In the genomic region with DNA sequence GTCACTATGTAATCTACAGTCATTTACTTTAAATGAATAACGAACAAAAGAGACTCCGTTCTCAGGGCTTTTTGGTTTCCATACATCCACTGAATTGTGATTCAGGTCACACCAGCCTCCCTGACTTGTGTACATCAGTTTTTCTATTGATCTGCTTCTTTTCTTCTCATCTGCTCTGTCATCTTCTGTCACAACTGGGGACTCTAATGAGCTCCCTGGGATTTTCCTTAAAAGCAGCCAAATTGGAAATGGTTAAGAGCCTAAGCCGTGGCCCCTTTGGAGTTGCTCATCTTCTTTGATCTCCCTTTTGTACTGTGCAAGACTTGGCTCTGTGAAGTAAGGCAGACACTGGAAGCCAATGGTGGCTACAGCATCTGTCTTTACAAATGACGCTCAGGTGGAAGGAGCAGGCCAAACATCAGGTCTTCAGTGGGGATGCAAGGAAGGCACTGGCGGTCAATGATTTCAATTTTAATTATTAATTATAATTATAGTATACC, we compare ENCODE assay signal across 26 mouse cellular contexts. TPM values are rescaled to one million over a fixed set of nuclear protein-coding genes. Genes with fewer than 3 reads are reported as not detected.
DNase-seq lines count a peak whose midpoint lies in the region; ATAC-seq and TF ChIP-seq lines count a peak whose summit lies in the region.
"Had no signal": no experiment of that assay in that cellular context is flagged by ENCODE, and none has a peak within 500 bp of the region (broad histone marks: within the 10 kb centered on the region; RNA-seq: fewer than 3 reads in every experiment).

No protein-coding gene starts in this region.

- H3K27me3 ChIP-seq in forebrain, embryonic 13.5 days = no peaks in the 10 kb centered on the region
- H3K27me3 ChIP-seq in forebrain, embryonic 16.5 days (replicated peaks; ENCODE audit: control insufficient read depth, insufficient read depth, low read length) = no peaks in the 10 kb centered on the region
- no peaks in the 10 kb centered on the region for H3K27me3 ChIP-seq in midbrain, embryonic 12.5 days
- no peaks in the 10 kb centered on the region for H3K27me3 ChIP-seq in midbrain, embryonic 11.5 days (ENCODE audit: control insufficient read depth, insufficient read depth, low read length)
- H3K27me3 ChIP-seq in midbrain, embryonic 16.5 days (ENCODE audit: control insufficient read depth, insufficient read depth, low read depth, low read length) = no peaks in the 10 kb centered on the region
- H3K27me3 ChIP-seq: CH12.LX; embryonic facial prominence, embryonic 12.5 days; embryonic facial prominence, embryonic 15.5 days; forebrain, embryonic 15.5 days; heart, embryonic 13.5 days; hindbrain, embryonic 12.5 days; hindbrain, embryonic 15.5 days; Patski had no signal

- H3K9ac ChIP-seq in forebrain, embryonic 13.5 days = no peak overlapping the region
- H3K9ac ChIP-seq in forebrain, embryonic 16.5 days (replicated peaks; ENCODE audit: low read depth, low read length) = no peak overlapping the region
- H3K9ac ChIP-seq in midbrain, embryonic 12.5 days (replicated peaks) = no peak overlapping the region
- no peak overlapping the region for H3K9ac ChIP-seq in midbrain, embryonic 11.5 days (ENCODE audit: low read length)
- no peak overlapping the region for H3K9ac ChIP-seq in midbrain, embryonic 16.5 days (ENCODE audit: low read depth, low read length)
- H3K9ac ChIP-seq: embryonic facial prominence, embryonic 12.5 days; embryonic facial prominence, embryonic 15.5 days; forebrain, embryonic 15.5 days; heart, embryonic 13.5 days; hindbrain, embryonic 12.5 days; hindbrain, embryonic 15.5 days had no signal

- H3K27ac ChIP-seq in forebrain, embryonic 13.5 days = no peak overlapping the region
- H3K27ac ChIP-seq in forebrain, embryonic 16.5 days (ENCODE audit: low read length) = no peak overlapping the region
- H3K27ac ChIP-seq in midbrain, embryonic 12.5 days (replicated peaks) = no peak overlapping the region
- no peak overlapping the region for H3K27ac ChIP-seq in midbrain, embryonic 11.5 days (ENCODE audit: low read depth, low read length)
- no peak overlapping the region for H3K27ac ChIP-seq in midbrain, embryonic 16.5 days (ENCODE audit: low read length)
- H3K27ac ChIP-seq: embryonic facial prominence, embryonic 12.5 days; embryonic facial prominence, embryonic 15.5 days; forebrain, embryonic 15.5 days; gastrocnemius, adult 2 months; heart, embryonic 13.5 days; hindbrain, embryonic 12.5 days; hindbrain, embryonic 15.5 days had no signal

- ATAC-seq in forebrain, embryonic 13.5 days = peak; percentile 62; the same call in 1 of the 2 replicates
- no peak for ATAC-seq in forebrain, embryonic 16.5 days
- 0 out of 2 replicates have a peak, but pooled peaks have one; percentile 30 for ATAC-seq in midbrain, embryonic 12.5 days (ENCODE audit: low FRiP score, low read depth)
- ATAC-seq in midbrain, embryonic 11.5 days (ENCODE audit: low FRiP score) = no peak
- ATAC-seq in midbrain, embryonic 16.5 days = peak; percentile 70; the same call in 1 of the 2 replicates
- ATAC-seq: forebrain, embryonic 15.5 days; Patski had no signal

- 23% methylated on average over 5 of the region's 5 CpGs for WGBS in forebrain, embryonic 13.5 days
- 30% methylated on average over 5 of the region's 5 CpGs for WGBS in forebrain, embryonic 16.5 days
- 60% methylated on average over 5 of the region's 5 CpGs for WGBS in midbrain, embryonic 12.5 days
- 65% methylated on average over 5 of the region's 5 CpGs for WGBS in midbrain, embryonic 11.5 days
- 50% methylated on average over 5 of the region's 5 CpGs for WGBS in midbrain, embryonic 16.5 days

- no peak overlapping the region for H3K4me2 ChIP-seq in forebrain, embryonic 13.5 days
- no peak overlapping the region for H3K4me2 ChIP-seq in forebrain, embryonic 16.5 days (ENCODE audit: low read length)
- no peak overlapping the region for H3K4me2 ChIP-seq in midbrain, embryonic 12.5 days (replicated peaks)
- no peak overlapping the region for H3K4me2 ChIP-seq in midbrain, embryonic 11.5 days
- no peak overlapping the region for H3K4me2 ChIP-seq in midbrain, embryonic 16.5 days (ENCODE audit: low read length)
- H3K4me2 ChIP-seq: embryonic facial prominence, embryonic 12.5 days; embryonic facial prominence, embryonic 15.5 days; forebrain, embryonic 15.5 days; heart, embryonic 13.5 days; hindbrain, embryonic 12.5 days; hindbrain, embryonic 15.5 days had no signal

- H3K4me3 ChIP-seq in forebrain, embryonic 13.5 days = no peak overlapping the region
- H3K4me3 ChIP-seq in forebrain, embryonic 16.5 days (replicated peaks; ENCODE audit: low read length) = no peak overlapping the region
- H3K4me3 ChIP-seq in midbrain, embryonic 12.5 days = no peak overlapping the region
- no peak overlapping the region for H3K4me3 ChIP-seq in midbrain, embryonic 11.5 days (ENCODE audit: low read depth, low read length)
- no peak overlapping the region for H3K4me3 ChIP-seq in midbrain, embryonic 16.5 days (ENCODE audit: low read depth, low read length)
- H3K4me3 ChIP-seq: embryonic facial prominence, embryonic 12.5 days; embryonic facial prominence, embryonic 15.5 days; forebrain, embryonic 15.5 days; gastrocnemius, adult 2 months; heart, embryonic 13.5 days; hindbrain, embryonic 12.5 days; hindbrain, embryonic 15.5 days had no signal

- TF ChIP-seq POLR2A in brain, embryonic 14.5 days (IDR thresholded peaks at IDR 0.05; ENCODE audit: borderline replicate concordance, extremely low read depth, insufficient read depth, insufficient read length, poor library complexity, severe bottlenecking) = no peak

- H3K36me3 ChIP-seq in forebrain, embryonic 13.5 days (ENCODE audit: poor library complexity, severe bottlenecking) = no peaks in the 10 kb centered on the region
- H3K36me3 ChIP-seq in forebrain, embryonic 16.5 days (ENCODE audit: control insufficient read depth, insufficient read depth) = no peaks in the 10 kb centered on the region
- H3K36me3 ChIP-seq in midbrain, embryonic 12.5 days = no peaks in the 10 kb centered on the region
- no peaks in the 10 kb centered on the region for H3K36me3 ChIP-seq in midbrain, embryonic 11.5 days (ENCODE audit: control insufficient read depth, insufficient read depth, low read length)
- no peaks in the 10 kb centered on the region for H3K36me3 ChIP-seq in midbrain, embryonic 16.5 days (ENCODE audit: control insufficient read depth, insufficient read depth, low read length)
- H3K36me3 ChIP-seq: embryonic facial prominence, embryonic 12.5 days; embryonic facial prominence, embryonic 15.5 days; forebrain, embryonic 15.5 days; G1E; heart, embryonic 13.5 days; hindbrain, embryonic 12.5 days; hindbrain, embryonic 15.5 days had no signal

- TF ChIP-seq CTCF in brain, embryonic 14.5 days (IDR thresholded peaks at IDR 0.05; ENCODE audit: borderline replicate concordance, extremely low read depth, insufficient read depth, insufficient read length) = no peak

- H3K9me3 ChIP-seq in forebrain, embryonic 13.5 days (replicated peaks) = no peaks in the 10 kb centered on the region
- no peaks in the 10 kb centered on the region for H3K9me3 ChIP-seq in forebrain, embryonic 16.5 days (ENCODE audit: control insufficient read depth, low read length)
- no peaks in the 10 kb centered on the region for H3K9me3 ChIP-seq in midbrain, embryonic 12.5 days
- no peaks in the 10 kb centered on the region for H3K9me3 ChIP-seq in midbrain, embryonic 11.5 days (ENCODE audit: control insufficient read depth, low read length)
- no peaks in the 10 kb centered on the region for H3K9me3 ChIP-seq in midbrain, embryonic 16.5 days (replicated peaks; ENCODE audit: control insufficient read depth, low read length, poor library complexity, severe bottlenecking)
- H3K9me3 ChIP-seq: embryonic facial prominence, embryonic 12.5 days; embryonic facial prominence, embryonic 15.5 days; forebrain, embryonic 15.5 days; heart, embryonic 13.5 days; hindbrain, embryonic 12.5 days; hindbrain, embryonic 15.5 days had no signal

- DNase-seq in midbrain, embryonic 11.5 days (ENCODE audit: low spot score, missing footprints) = no peak
- DNase-seq in brain, embryonic 14.5 days (ENCODE audit: low read depth) = peak; percentile 85
- no peak for DNase-seq in thymus, postnatal 0 days (ENCODE audit: low spot score)
- DNase-seq: adrenal gland, postnatal 10 days; adrenal gland, postnatal 36 days; B cell, adult 2 months; cerebellum, adult 11 months; cerebellum, adult 2 months; cerebellum, adult 9-11 months; cerebellum, postnatal 25 days; gastrocnemius, adult 2 months; gastrocnemius, postnatal 14 days; heart, adult 18-20 months had no signal

- H3K4me1 ChIP-seq in forebrain, embryonic 13.5 days = peaks cover 5% of the 10 kb centered on the region
- H3K4me1 ChIP-seq in forebrain, embryonic 16.5 days (replicated peaks; ENCODE audit: control insufficient read depth, insufficient read depth, low read length) = no peaks in the 10 kb centered on the region
- H3K4me1 ChIP-seq in midbrain, embryonic 12.5 days = peaks cover 4% of the 10 kb centered on the region; the same call in 1 of the 2 replicates
- H3K4me1 ChIP-seq in midbrain, embryonic 11.5 days (ENCODE audit: control insufficient read depth, insufficient read depth, low read length) = no peaks in the 10 kb centered on the region
- H3K4me1 ChIP-seq in midbrain, embryonic 16.5 days (ENCODE audit: control insufficient read depth, insufficient read depth, low read length) = peaks cover 4% of the 10 kb centered on the region; the same call in 1 of the 2 replicates
- H3K4me1 ChIP-seq: hindbrain, embryonic 12.5 days had no signal

RNA-seq across cellular contexts. Expression of a gene that starts 27.6 kb away (rescaled TPM):
- polyA plus RNA-seq in forebrain, embryonic 13.5 days (2015; fragmentation: Nextera tagmentation; extraction: Ambion mirVana) = 4.5 and 5.3 TPM in 2 replicates
- polyA plus RNA-seq in forebrain, embryonic 16.5 days (2015; fragmentation: Nextera tagmentation; extraction: Ambion mirVana) = 2.1 and 3.0 TPM in 2 replicates
- polyA plus RNA-seq in midbrain, embryonic 12.5 days (2016; fragmentation: Nextera tagmentation; extraction: Ambion mirVana) = 5.7 and 8.2 TPM in 2 replicates
- polyA plus RNA-seq in midbrain, embryonic 11.5 days (2014; fragmentation: Nextera tagmentation; extraction: Ambion mirVana) = 3.0 and 4.1 TPM in 2 replicates
- 6.2 and 9.3 TPM in 2 replicates for polyA plus RNA-seq in brain, embryonic 14.5 days (2012; rRNA removed)
- polyA plus RNA-seq in midbrain, embryonic 16.5 days (2015; fragmentation: Nextera tagmentation; extraction: Ambion mirVana) = 18.7 and 20.6 TPM in 2 replicates
- polyA plus RNA-seq in thymus, postnatal 0 days (2015; fragmentation: Nextera tagmentation; extraction: Ambion mirVana) = not detected in 2 replicates
- polyA plus RNA-seq: G1E had no signal

Comparison
In these comparisons a context has a peak if more than half of its experiments do, and no peak if none do; other contexts are left out.
1. ATAC-seq: peak in forebrain, embryonic 13.5 days (single experiment), midbrain, embryonic 12.5 days (single experiment) and midbrain, embryonic 16.5 days (single experiment); none in forebrain, embryonic 16.5 days (single experiment) and midbrain, embryonic 11.5 days (single experiment).